Comparison of ENCODE assay signal across 8 mouse cellular contexts in the genomic region with DNA sequence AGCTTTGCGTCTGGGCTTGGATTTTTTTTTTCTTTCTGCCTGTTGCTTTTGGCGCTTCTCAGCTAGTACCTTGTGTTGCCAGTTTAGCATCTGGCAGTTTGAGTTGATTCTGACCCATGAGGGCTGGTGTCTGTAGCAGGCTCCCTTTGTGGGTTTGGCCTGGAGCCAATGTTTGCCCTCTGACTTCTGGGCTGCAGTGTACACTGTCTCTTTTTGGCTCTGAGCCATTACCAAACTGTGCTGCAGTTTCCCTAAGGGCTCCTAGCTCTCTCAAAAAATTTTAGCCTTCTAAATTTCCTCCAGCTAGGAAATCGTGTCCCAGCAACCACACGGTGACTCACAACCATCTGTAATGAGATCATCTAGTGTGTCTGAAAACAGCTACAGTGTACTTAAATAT. TPM values are rescaled to one million over a fixed set of nuclear protein-coding genes. Genes with fewer than 3 reads are reported as not detected.
DNase-seq lines count a peak whose midpoint lies in the region; ATAC-seq and TF ChIP-seq lines count a peak whose summit lies in the region.

No protein-coding gene starts in this region.

- H3K79me2 ChIP-seq in MEL (ENCODE audit: control insufficient read depth, insufficient read depth, low read length, poor library complexity) = no peaks in the 10 kb centered on the region

- no peak overlapping the region for H3K4me3 ChIP-seq in MEL (ENCODE audit: control insufficient read depth in 1 of 2, insufficient read depth in 1 of 2, low read depth in 2 of 2, low read length in 2 of 2)
- H3K4me3 ChIP-seq in forebrain, embryonic 15.5 days = no peak overlapping the region

- peak; percentile 46 to 53; a peak in 3 of 4 replicates for TF ChIP-seq EP300 in MEL (IDR thresholded peaks at IDR 0.05; ENCODE audit: low read depth in 1 of 2, low read length in 2 of 2)

- WGBS in forebrain, embryonic 15.5 days = 30% methylated on average over 4 of the region's 4 CpGs

- H3K36me3 ChIP-seq in MEL (ENCODE audit: control insufficient read depth in 1 of 2, insufficient read depth in 2 of 2, low read length in 2 of 2) = peaks cover 0 to 6% of the 10 kb centered on the region in 2 experiments; a peak in 2 of 4 replicates
- H3K36me3 ChIP-seq in forebrain, embryonic 15.5 days = no peaks in the 10 kb centered on the region

- no peak overlapping the region for H3K4me2 ChIP-seq in forebrain, embryonic 15.5 days (replicated peaks)

- peaks cover 0 to 3% of the 10 kb centered on the region in 2 experiments; a peak in 2 of 4 replicates for H3K4me1 ChIP-seq in MEL (ENCODE audit: control insufficient read depth in 1 of 2, insufficient read depth in 2 of 2, low read length in 2 of 2)
- no peaks in the 10 kb centered on the region for H3K4me1 ChIP-seq in forebrain, embryonic 15.5 days

- no peak for TF ChIP-seq RAD21 in MEL (IDR thresholded peaks at IDR 0.05; ENCODE audit: low read depth, low read length)

- no peak overlapping the region for H3K27ac ChIP-seq in MEL (ENCODE audit: control insufficient read depth, low read depth, low read length)
- no peak overlapping the region for H3K27ac ChIP-seq in forebrain, embryonic 15.5 days (replicated peaks)

- no peak overlapping the region for H3K9ac ChIP-seq in MEL (ENCODE audit: control insufficient read depth, low read depth, low read length, poor library complexity, severe bottlenecking)
- H3K9ac ChIP-seq in forebrain, embryonic 15.5 days (replicated peaks) = no peak overlapping the region

- H3K27me3 ChIP-seq in MEL (ENCODE audit: control insufficient read depth in 1 of 2, insufficient read depth in 2 of 2, low read length in 2 of 2) = no peaks in the 10 kb centered on the region
- no peaks in the 10 kb centered on the region for H3K27me3 ChIP-seq in forebrain, embryonic 15.5 days

- no peaks in the 10 kb centered on the region for H3K9me3 ChIP-seq in MEL (replicated peaks; ENCODE audit: insufficient read depth, low read length)
- H3K9me3 ChIP-seq in forebrain, embryonic 15.5 days = no peaks in the 10 kb centered on the region

- no peak for TF ChIP-seq CTCF in MEL (IDR thresholded peaks at IDR 0.05 in 2 of 3, conservative IDR thresholded peaks at IDR 0.05 in 1 of 3; ENCODE audit: control insufficient read depth in 1 of 3, insufficient read depth in 1 of 3, low read depth in 2 of 3, low read length in 3 of 3, poor library complexity in 1 of 3, severe bottlenecking in 1 of 3)

- peak; percentile 91 for ATAC-seq in forebrain, embryonic 15.5 days (replicated peaks)
- peak; percentile 93 to 99 for ATAC-seq in hematopoietic stem cell, adult 5-6 weeks (replicated peaks in 1 of 2; ENCODE audit: insufficient read depth in 1 of 2, low FRiP score in 2 of 2, low TSS enrichment in 1 of 2, low read depth in 1 of 2, poor library complexity in 2 of 2, severe bottlenecking in 2 of 2)

- peak; percentile 77 for DNase-seq in MEL (ENCODE audit: low read depth, low spot score)
- DNase-seq in adrenal gland, postnatal 10 days = peak; percentile 73
- DNase-seq in layer of hippocampus, postnatal 36 days = peak; percentile 37 to 44
- DNase-seq in lung, postnatal 25 days (ENCODE audit: low spot score) = peak; percentile 54
- DNase-seq in right cerebral cortex, postnatal 14 days = peak; percentile 62
- DNase-seq in T-cell, adult 2 months (ENCODE audit: low spot score) = no peak

- TF ChIP-seq POLR2A in MEL (IDR thresholded peaks at IDR 0.05; ENCODE audit: control insufficient read depth in 1 of 2, insufficient read depth in 1 of 2, low read depth in 1 of 2, low read length in 2 of 2, poor library complexity in 1 of 2) = no peak

TF ChIP-seq in MEL, 35 proteins besides CTCF, POLR2A, EP300 and RAD21:
- peak; percentile 62 for TF ChIP-seq ZNF384 (IDR thresholded peaks at IDR 0.05; ENCODE audit: low read depth, low read length)
- no peak for TF ChIP-seq GABPA (IDR thresholded peaks at IDR 0.05; ENCODE audit: low read depth, low read length)
- TF ChIP-seq RCOR1 (IDR thresholded peaks at IDR 0.05; ENCODE audit: low read depth, low read length) = peak; percentile 27; the same call in 1 of the 2 replicates
- TF ChIP-seq MAFK (IDR thresholded peaks at IDR 0.05; ENCODE audit: borderline replicate concordance, low read depth, low read length) = no peak
- TF ChIP-seq CHD2 (IDR thresholded peaks at IDR 0.05; ENCODE audit: low read length) = no peak
- TF ChIP-seq ETS1 (IDR thresholded peaks at IDR 0.05; ENCODE audit: low read depth, low read length) = peak; percentile 55; the same call in 1 of the 2 replicates
- TF ChIP-seq TCF12 (IDR thresholded peaks at IDR 0.05; ENCODE audit: low read depth, low read length) = peak; percentile 31; the same call in 1 of the 2 replicates
- no peak for TF ChIP-seq CHD1 (IDR thresholded peaks at IDR 0.05; ENCODE audit: low read depth, low read length)

RNA-seq across cellular contexts. Expression of gene Pyurf, which starts 50.1 kb away (rescaled TPM):
- 2.5 and 2.9 TPM in 2 replicates for total RNA-seq in MEL (2012; rRNA removed)
- polyA plus RNA-seq in MEL (2012; ENCODE audit: insufficient read depth in 1 of 2, insufficient read length in 2 of 2, low read depth in 1 of 2, low replicate concordance in 2 of 2, missing spikeins in 1 of 2) = 1 to 10 TPM in 1 of 2 experiments, not detected in 1; 3.3 TPM
- total RNA-seq in adrenal gland, postnatal 10 days (2021) = 10 to 100 TPM; 19.4 to 24.0 TPM
- 9.2 and 10.8 TPM in 2 replicates for polyA plus RNA-seq in forebrain, embryonic 15.5 days (2015; fragmentation: Nextera tagmentation; extraction: Ambion mirVana)
- total RNA-seq in hematopoietic stem cell, adult 5-6 weeks (2017) = 20.1 and 22.0 TPM in 2 replicates
- 1 to 10 TPM; 8.3 to 8.4 TPM for total RNA-seq in layer of hippocampus, postnatal 36 days (2021)
